Mouse (Mus musculus) limb, embryonic 10.5 days (tissue): Measurements from ENCODE around the gene Prkra. TPM values are rescaled to one million over a fixed set of nuclear protein-coding genes. Genes with fewer than 3 reads are reported as not detected.

Experiments
- DNase-seq: peaks from one replicate; pipeline ENCODE4 v3.0.0-alpha.2; 2017; ENCODE audit warnings: low spot score
- H3K27ac ChIP-seq: fragments of 300-500 bp; sonication (generic); 2 replicates; pipeline ENCODE4 v1.5.1; 2016; ENCODE audit warnings: mild to moderate bottlenecking
- H3K27me3 ChIP-seq: fragments of 300-500 bp; sonication (generic); 2 replicates; pipeline ENCODE4 v1.6.1; 2016; ENCODE audit warnings: low read depth, mild to moderate bottlenecking; ENCODE audit not compliant: poor library complexity, severe bottlenecking
- H3K36me3 ChIP-seq: fragments of 300-500 bp; sonication (generic); 2 replicates; pipeline ENCODE4 v1.6.1; 2016; ENCODE audit warnings: mild to moderate bottlenecking, moderate library complexity
- H3K4me1 ChIP-seq: fragments of 300-500 bp; sonication (generic); 2 replicates; pipeline ENCODE4 v1.6.1; 2016
- H3K4me3 ChIP-seq: fragments of 300-500 bp; sonication (generic); 2 replicates; pipeline ENCODE4 v1.5.1; 2016; ENCODE audit warnings: mild to moderate bottlenecking, moderate library complexity
- H3K9me3 ChIP-seq: fragments of 300-500 bp; sonication (generic); replicated peaks from 2 replicates; pipeline ENCODE4 v1.6.1; 2016; ENCODE audit warnings: mild to moderate bottlenecking
- WGBS: fragments of 180-500 bp; shearing (Covaris S2); methylation state at CpG from one replicate; pipeline ENCODE4 v1.1.7; 2016; 5-methylcytosine and 5-hydroxymethylcytosine counted together
- polyA plus RNA-seq: library from polyadenylated mRNA; unstranded; fragments of >200 nt; fragmentation: Nextera tagmentation; extraction: Ambion mirVana; gene quantifications from 2 replicates; pipeline ENCODE4 v1.2.1, GENCODE M21; 2016

Prkra gene
- 76.4 and 91.0 TPM in 2 replicates for polyA plus RNA-seq

DNA sequence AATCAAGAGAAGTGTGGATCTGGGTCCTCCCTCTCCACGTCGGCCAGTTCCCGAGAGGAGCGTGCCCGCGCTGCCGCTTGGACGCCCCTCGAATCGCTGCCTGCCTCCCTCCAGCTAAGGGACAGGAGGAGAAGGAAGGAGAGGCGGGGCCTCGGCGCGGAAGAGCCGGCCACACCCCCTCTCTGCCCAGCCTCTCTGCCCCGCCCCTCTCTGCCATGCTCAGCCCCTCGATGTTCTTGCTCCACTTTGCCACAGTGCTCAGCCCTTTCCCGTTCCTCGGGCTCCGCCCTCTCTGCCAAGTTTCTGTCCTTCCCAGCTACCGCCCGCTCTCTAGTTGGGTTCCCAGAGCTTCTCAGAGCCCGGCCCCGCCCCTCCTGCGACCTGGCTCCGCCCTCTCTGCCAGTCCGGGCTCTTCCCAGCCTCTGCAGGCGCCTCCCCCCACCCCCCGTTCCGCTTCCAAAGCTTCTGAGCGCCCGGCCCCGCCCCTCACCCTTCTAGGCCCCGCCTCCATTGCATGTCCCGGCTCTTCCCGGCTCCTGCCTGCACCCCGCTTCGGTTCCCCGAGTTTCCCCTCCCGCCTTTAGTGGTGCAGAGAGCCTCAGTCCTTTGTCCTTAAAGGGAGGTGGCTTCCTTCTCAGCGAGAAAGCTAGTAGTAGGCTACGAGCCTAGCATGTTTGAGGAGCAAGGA, at the start of gene Prkra, which contains the start of gene Pjvk:
Prkra (minus strand) TSS at position 133 of the 688 bp plus-strand sequence.
Pjvk (plus strand) TSS at position 594 of the 688 bp plus-strand sequence.
- Histone ChIP-seq H3K27ac (peak within 1 kb of the TSS; percentile 91), H3K36me3 (peaks cover 23% of the 10 kb centered on the region), H3K4me1 (peaks cover 18% of the 10 kb centered on the region), H3K27me3 (no peaks in the 10 kb centered on the region), H3K4me3 (peak within 1 kb of the TSS; percentile 74), H3K9me3 (no peaks in the 10 kb centered on the region)
- WGBS: under 1% methylated on average over 42 of the region's 42 CpGs
- DNase-seq: peak; percentile 99

DNA sequence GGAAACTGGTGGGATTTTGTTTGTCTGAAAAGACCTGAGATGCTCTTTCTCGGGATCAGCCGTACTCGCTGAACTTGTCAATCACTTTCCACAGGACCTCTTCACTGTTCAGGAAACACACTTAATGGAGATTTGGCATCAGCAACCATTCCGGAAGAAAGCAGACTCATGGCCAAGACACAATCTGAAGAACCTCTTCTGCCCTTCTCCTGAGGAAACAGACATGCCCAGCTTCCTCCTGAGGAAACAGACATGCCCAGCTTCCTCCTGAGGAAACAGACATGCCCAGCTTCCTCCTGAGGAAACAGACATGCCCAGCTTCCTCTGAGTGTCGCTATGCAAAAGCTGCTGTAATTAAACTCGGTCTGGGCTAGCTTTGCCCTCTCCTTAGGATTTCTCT, 47.5 kb upstream of the Prkra start:
- DNase-seq: no peak
- H3K4me3 ChIP-seq: no peak overlapping the region
- no peak overlapping the region for H3K27ac ChIP-seq
- H3K9me3 ChIP-seq: no peaks in the 10 kb centered on the region
- H3K4me1 ChIP-seq: 0 out of 2 replicates have a peak, but pooled peaks cover 4% of the 10 kb centered on the region
- H3K27me3 ChIP-seq: no peaks in the 10 kb centered on the region
- 86% methylated on average over 6 of the region's 6 CpGs for WGBS
- peaks cover 82% of the 10 kb centered on the region for H3K36me3 ChIP-seq

DNA sequence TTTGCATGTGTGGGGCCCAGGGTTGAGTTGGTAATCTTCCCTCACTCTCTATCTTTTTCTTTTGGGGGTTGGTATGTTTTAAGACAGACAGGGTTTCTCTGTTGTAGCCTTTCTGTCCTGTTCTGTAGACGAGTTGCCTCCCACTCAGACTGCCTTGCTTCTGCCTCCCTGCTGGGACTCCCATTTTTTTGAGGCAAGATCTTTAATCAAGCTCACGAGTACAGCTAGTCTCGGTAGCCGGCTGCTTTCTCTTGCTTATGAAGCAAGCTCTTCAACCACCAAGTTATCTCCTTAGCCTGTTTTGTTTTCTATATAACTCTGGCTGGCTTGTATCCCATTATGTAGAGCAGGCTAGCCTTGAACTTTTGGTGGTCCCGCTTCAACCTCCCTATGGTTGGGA, 46.0 kb upstream of the Prkra start:
- 84% methylated on average over 5 of the region's 5 CpGs for WGBS

GRCm38 (mm10) chr2:76690436-76691204, 42.8 kb upstream of the Prkra start:
- Histone ChIP-seq H3K9me3 (no peaks in the 10 kb centered on the region), H3K4me3 (no peak overlapping the region), H3K4me1 (no peaks in the 10 kb centered on the region), H3K27ac (no peak overlapping the region), H3K36me3 (peaks cover 92% of the 10 kb centered on the region), H3K27me3 (no peaks in the 10 kb centered on the region)
- DNase-seq: no peak
- 90% methylated on average over 12 of the region's 12 CpGs for WGBS

More for the DNA sequence above, 46.0 kb upstream of the Prkra start:
- H3K27me3 ChIP-seq: no peaks in the 10 kb centered on the region
- H3K36me3 ChIP-seq: peaks cover 90% of the 10 kb centered on the region
- DNase-seq: no peak
- H3K9me3 ChIP-seq: no peaks in the 10 kb centered on the region
- no peak overlapping the region for H3K4me3 ChIP-seq
- no peak overlapping the region for H3K27ac ChIP-seq
- no peaks in the 10 kb centered on the region for H3K4me1 ChIP-seq

DNA sequence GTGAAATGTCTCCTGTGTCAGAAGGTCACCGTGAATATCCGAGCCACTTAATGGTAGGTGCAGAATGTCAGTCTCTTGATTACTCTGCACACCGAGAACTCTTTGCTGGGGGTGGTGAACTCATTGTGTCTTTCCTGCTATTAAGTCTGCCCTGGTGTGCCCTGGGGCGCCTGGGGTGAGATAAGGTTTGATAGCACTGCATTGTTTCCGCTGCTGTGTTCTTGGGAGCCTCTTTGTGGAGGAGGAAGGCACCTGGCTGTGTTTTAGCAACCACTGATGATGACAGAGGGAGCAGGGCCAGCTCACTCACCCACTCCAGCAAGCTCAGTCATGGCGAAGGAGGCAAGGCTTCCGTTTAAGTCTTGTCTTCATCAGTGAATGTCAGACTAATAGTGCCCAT, 40.3 kb upstream of the Prkra start:
- Histone ChIP-seq H3K4me1 (no peaks in the 10 kb centered on the region), H3K4me3 (no peak overlapping the region), H3K36me3 (peaks cover 92% of the 10 kb centered on the region), H3K9me3 (no peaks in the 10 kb centered on the region), H3K27me3 (no peaks in the 10 kb centered on the region), H3K27ac (no peak overlapping the region)
- DNase-seq: no peak
- 67% methylated on average over 7 of the region's 7 CpGs for WGBS

DNA sequence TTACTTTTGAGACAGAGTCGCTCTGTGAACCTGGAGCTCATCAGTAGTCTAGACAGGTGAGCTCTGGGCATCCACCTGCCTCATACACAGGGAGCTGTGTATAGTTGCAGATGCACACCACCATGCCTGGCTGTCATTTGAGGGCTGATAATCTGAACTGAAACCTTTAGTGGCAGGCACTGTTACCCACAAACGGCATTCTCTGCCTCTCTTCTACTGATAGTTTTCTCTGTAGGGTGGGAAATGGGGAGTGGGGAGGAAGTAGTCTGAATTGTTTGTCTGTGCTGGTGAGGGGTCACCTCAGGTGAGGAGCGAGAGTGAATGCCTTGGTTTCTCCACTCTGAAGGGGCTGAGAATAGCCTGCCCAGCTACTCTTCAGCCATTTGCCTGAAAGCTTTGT, 39.8 kb upstream of the Prkra start:
- Histone ChIP-seq H3K4me3 (no peak overlapping the region), H3K4me1 (no peaks in the 10 kb centered on the region), H3K27ac (no peak overlapping the region), H3K9me3 (no peaks in the 10 kb centered on the region), H3K36me3 (peaks cover 92% of the 10 kb centered on the region), H3K27me3 (no peaks in the 10 kb centered on the region)
- whole genome bisulfite sequencing: 79% methylated on average over 3 of the region's 3 CpGs
- DNase-seq: no peak

- Histone ChIP-seq H3K9me3 (no peaks in the 10 kb centered on the region), H3K4me3 (no peak overlapping the region), H3K36me3 (peaks cover 92% of the 10 kb centered on the region), H3K27ac (no peak overlapping the region), H3K4me1 (no peaks in the 10 kb centered on the region), H3K27me3 (no peaks in the 10 kb centered on the region)
- 96% methylated on average over 3 of the region's 3 CpGs for WGBS
- DNase-seq: no peak
Observed at GRCm38 (mm10) chr2:76686986-76687385, 39.2 kb upstream of the Prkra start.

DNA sequence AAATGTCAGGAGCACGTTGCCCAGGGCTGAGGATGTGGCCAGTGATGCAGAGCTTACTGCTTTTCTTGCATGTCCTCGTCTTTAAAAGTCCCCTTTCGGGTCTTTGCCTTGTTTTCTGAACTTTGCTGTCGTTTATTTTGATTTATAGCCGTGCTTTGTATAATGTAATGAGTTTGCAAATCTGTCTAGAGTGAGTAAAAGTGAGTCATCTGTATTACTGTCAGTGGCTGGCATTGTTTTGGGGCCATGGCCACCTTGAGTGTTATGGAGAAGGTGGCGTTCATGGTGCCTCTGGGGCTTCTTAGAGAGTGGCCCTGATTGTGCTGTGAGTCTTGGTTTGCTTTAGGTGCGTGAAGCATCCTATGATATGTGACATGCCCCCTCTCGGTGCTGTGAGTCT, 34.5 kb upstream of the Prkra start:
- Histone ChIP-seq H3K4me1 (0 out of 2 replicates have a peak, but pooled peaks cover 1% of the 10 kb centered on the region), H3K27ac (no peak overlapping the region), H3K9me3 (no peaks in the 10 kb centered on the region), H3K36me3 (peaks cover 91% of the 10 kb centered on the region), H3K27me3 (no peaks in the 10 kb centered on the region), H3K4me3 (no peak overlapping the region)
- 90% methylated on average over 8 of the region's 8 CpGs for WGBS
- DNase-seq: no peak

GRCm38 (mm10) chr2:76676401-76677226, 28.8 kb upstream of the Prkra start:
- H3K36me3 ChIP-seq: peaks cover 35% of the 10 kb centered on the region
- no peaks in the 10 kb centered on the region for H3K9me3 ChIP-seq
- H3K27me3 ChIP-seq: no peaks in the 10 kb centered on the region
- DNase-seq: no peak
- WGBS: 66% methylated on average over 13 of the region's 13 CpGs
- H3K4me1 ChIP-seq: peaks cover 35% of the 10 kb centered on the region
- H3K27ac ChIP-seq: peak overlapping the region; percentile 91; the same call in 1 of the 2 replicates
- peak overlapping the region; percentile 88 for H3K4me3 ChIP-seq

GRCm38 (mm10) chr2:76675949-76676348, 28.1 kb upstream of the Prkra start:
- Histone ChIP-seq H3K36me3 (peaks cover 31% of the 10 kb centered on the region), H3K9me3 (no peaks in the 10 kb centered on the region), H3K4me3 (peak overlapping the region; percentile 88), H3K4me1 (peaks cover 35% of the 10 kb centered on the region), H3K27me3 (no peaks in the 10 kb centered on the region), H3K27ac (peak overlapping the region; percentile 91; the same call in 1 of the 2 replicates)
- 15% methylated on average over 4 of the region's 4 CpGs for WGBS
- DNase-seq: no peak

DNA sequence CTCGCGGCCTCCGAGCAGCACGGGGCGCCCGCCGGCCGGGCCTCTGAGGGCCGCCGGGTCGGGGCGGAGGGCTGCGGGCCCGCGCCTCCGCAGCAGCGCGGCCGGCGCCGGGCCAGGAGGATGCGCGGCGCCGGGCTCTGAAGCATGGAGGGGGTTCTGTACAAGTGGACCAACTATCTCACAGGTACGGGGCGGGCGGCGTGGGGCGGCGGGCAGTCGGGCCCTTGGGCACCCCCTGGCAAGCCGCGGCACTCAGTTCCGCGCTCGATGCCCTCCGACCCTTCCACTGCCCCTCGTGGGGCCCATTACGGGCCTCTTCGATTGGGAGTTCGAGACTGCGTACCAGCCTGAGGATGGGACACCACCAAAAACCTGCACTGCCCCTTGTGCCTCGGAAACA, 27.6 kb upstream of the Prkra start:
- DNase-seq: peak; percentile 68
- Histone ChIP-seq H3K27ac (peak overlapping the region; percentile 91), H3K9me3 (no peaks in the 10 kb centered on the region), H3K27me3 (no peaks in the 10 kb centered on the region), H3K4me3 (peak overlapping the region; percentile 88), H3K36me3 (peaks cover 26% of the 10 kb centered on the region), H3K4me1 (peaks cover 35% of the 10 kb centered on the region)
- WGBS: under 1% methylated on average over 44 of the region's 44 CpGs

DNA sequence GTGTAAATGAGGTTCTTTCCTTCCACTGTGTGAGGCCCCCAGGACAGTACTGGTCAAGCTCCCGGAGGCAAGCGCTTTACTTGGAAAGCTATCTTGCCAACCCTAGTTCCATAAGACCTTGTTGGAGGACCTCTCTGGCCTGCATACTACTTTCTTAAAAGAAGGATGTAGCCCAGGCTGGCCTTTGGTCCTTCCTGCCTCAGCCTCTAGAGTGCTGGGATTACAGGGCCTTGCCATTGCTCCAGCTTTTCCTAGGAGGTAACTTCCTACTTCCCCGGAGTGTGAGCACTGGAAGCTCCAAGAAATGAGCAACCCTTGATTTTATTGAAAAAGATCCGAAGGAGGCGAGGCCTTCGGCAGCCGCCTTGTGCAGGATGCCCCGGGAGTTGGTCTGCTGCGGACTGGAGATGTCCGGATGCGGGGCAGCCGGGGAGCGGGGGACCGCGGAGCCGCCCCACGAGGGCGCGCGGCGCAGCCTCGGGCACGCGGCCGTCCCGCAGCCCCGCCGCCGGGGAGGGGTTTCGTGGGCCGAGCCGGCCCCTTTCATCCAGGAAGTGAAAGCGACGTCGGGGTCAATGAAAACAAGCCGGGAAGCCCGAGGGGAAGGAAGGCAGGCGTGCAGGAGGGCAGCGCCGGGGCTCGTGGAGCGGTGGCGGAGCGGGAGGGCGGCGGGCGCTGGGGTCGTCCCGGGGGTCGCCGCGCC, 27.1 kb upstream of the Prkra start, which contains the start of gene Plekha3:
Plekha3 (plus strand) TSS at position 557 of the 703 bp plus-strand sequence.
- WGBS: 4% methylated on average over 52 of the region's 52 CpGs
- H3K27ac ChIP-seq: peak within 1 kb of the TSS; percentile 91

More for the DNA sequence above, 27.1 kb upstream of the Prkra start, which contains the start of gene Plekha3:
- H3K27me3 ChIP-seq: no peaks in the 10 kb centered on the region
- DNase-seq: peak; percentile 86
- H3K4me1 ChIP-seq: peaks cover 35% of the 10 kb centered on the region
- H3K9me3 ChIP-seq: no peaks in the 10 kb centered on the region
- peak within 1 kb of the TSS; percentile 88 for H3K4me3 ChIP-seq
- H3K36me3 ChIP-seq: peaks cover 20% of the 10 kb centered on the region
